Mouse (Mus musculus) layer of hippocampus, postnatal 14 days (tissue): ENCODE measurements around the gene Nup93. TPM values are rescaled to one million over a fixed set of nuclear protein-coding genes. Genes with fewer than 3 reads are reported as not detected.

ENCODE experiments used
- DNase-seq, 2 experiments: peaks; one replicate each; pipeline ENCODE4 v3.0.0; 2021 to 2022; ENCODE audit warnings: low spot score in 2 of 2, mixed read lengths in 1 of 2
- total RNA-seq, 2 experiments: library from RNA; stranded (reverse); gene quantifications; 2 replicates each; pipeline ENCODE4 v1.2.3; 2021

Gene Nup93
- total RNA-seq, 2 experiments from 2014 or later, result 54.8 to 56.1 TPM

- DNase-seq, result no peak
These were observed 28.6 kb upstream of the Nup93 start for GRCm38 (mm10) chr8:94185791-94186190.

- DNase-seq, result no peak
These were observed 27.8 kb upstream of the Nup93 start for GRCm38 (mm10) chr8:94186542-94186941.

- DNase-seq, result no peak
These were observed 26.9 kb upstream of the Nup93 start for GRCm38 (mm10) chr8:94187290-94188002.

GRCm38 (mm10) chr8:94189275-94190031 is 24.9 kb upstream of the Nup93 start:
- peak; percentile 70 to 90 for DNase-seq

GRCm38 (mm10) chr8:94191101-94191691 is 23.2 kb upstream of the Nup93 start:
- no peak for DNase-seq

- no peak for DNase-seq
These were observed 21.4 kb upstream of the Nup93 start for GRCm38 (mm10) chr8:94192926-94193325.

GRCm38 (mm10) chr8:94194591-94195223 is 19.7 kb upstream of the Nup93 start:
- no peak for DNase-seq

GRCm38 (mm10) chr8:94199202-94199869 is 15.0 kb upstream of the Nup93 start:
- peak; percentile 65 to 85 for DNase-seq

- no peak for DNase-seq
These were observed 10.3 kb upstream of the Nup93 start for GRCm38 (mm10) chr8:94204043-94204442.

- DNase-seq, result peak in 1 of 2 experiments; percentile 62
These were observed 8.6 kb upstream of the Nup93 start for GRCm38 (mm10) chr8:94205736-94206135.

- no peak for DNase-seq
These were observed 8.1 kb upstream of the Nup93 start for GRCm38 (mm10) chr8:94206256-94206655.

- no peak for DNase-seq
These were observed 6.9 kb upstream of the Nup93 start for GRCm38 (mm10) chr8:94207491-94207890.

GRCm38 (mm10) chr8:94209639-94210038 is 4.7 kb upstream of the Nup93 start:
- DNase-seq, result peak; percentile 27 to 57

- peak in 1 of 2 experiments; percentile 56 for DNase-seq
These were observed 4.1 kb upstream of the Nup93 start for GRCm38 (mm10) chr8:94210225-94210624.

- peak in 1 of 2 experiments; percentile 51 for DNase-seq
These were observed 545 bp upstream of the Nup93 start for GRCm38 (mm10) chr8:94213819-94214218.

- peak; percentile 32 to 52 for DNase-seq
These were observed 13.1 kb downstream of the Nup93 start for GRCm38 (mm10) chr8:94227381-94227939.

GRCm38 (mm10) chr8:94240240-94240751 is 25.9 kb downstream of the Nup93 start:
- no peak for DNase-seq

- DNase-seq, result peak in 1 of 2 experiments; percentile 50
These were observed 35.6 kb downstream of the Nup93 start for GRCm38 (mm10) chr8:94249836-94250435.

- no peak for DNase-seq
These were observed 44.5 kb downstream of the Nup93 start for GRCm38 (mm10) chr8:94258881-94259280.
